Mouse (Mus musculus) CH12F3 (cell line): Measurements from ENCODE around the gene Cd63.

Source experiments
- in situ Hi-C: fragments of 300-500 bp; cut with MboI; formaldehyde crosslinking; loops from 2 replicates; pipeline ENCODE4 v1.14.3; 2020; ENCODE audit warnings: low sequenced_read_pairs

The Cd63 gene

GRCm38 (mm10) chr10:128902409-128902988, 1.7 kb downstream of the Cd63 start:
- in situ Hi-C loops, result no loop called here

- in situ Hi-C loops, result no loop called here
Measured at GRCm38 (mm10) chr10:128904812-128905211, 4.0 kb downstream of the Cd63 start.

GRCm38 (mm10) chr10:128908778-128909448, 8.1 kb downstream of the Cd63 start:
- in situ Hi-C loops, result no loop called here

- in situ Hi-C loops, result no loop called here
Measured at GRCm38 (mm10) chr10:128909567-128910028, 8.8 kb downstream of the Cd63 start.

GRCm38 (mm10) chr10:128910066-128910841, 9.5 kb downstream of the Cd63 start:
- in situ Hi-C loops, result no loop called here

GRCm38 (mm10) chr10:128911430-128911829, 10.6 kb downstream of the Cd63 start:
- in situ Hi-C loops, result no loop called here

- in situ Hi-C loops, result no loop called here
Measured at GRCm38 (mm10) chr10:128912268-128912667, 11.5 kb downstream of the Cd63 start.

GRCm38 (mm10) chr10:128912791-128913190, 12.0 kb downstream of the Cd63 start:
- in situ Hi-C loops, result no loop called here

GRCm38 (mm10) chr10:128913219-128913618, 12.4 kb downstream of the Cd63 start:
- in situ Hi-C loops, result no loop called here

- in situ Hi-C loops, result no loop called here
Measured at GRCm38 (mm10) chr10:128913696-128914095, 12.9 kb downstream of the Cd63 start.

- in situ Hi-C loops, result no loop called here
Measured at GRCm38 (mm10) chr10:128915550-128915949, 14.8 kb downstream of the Cd63 start.

- in situ Hi-C loops, result no loop called here
Measured at GRCm38 (mm10) chr10:128916665-128917064, 15.9 kb downstream of the Cd63 start.

- in situ Hi-C loops, result no loop called here
Measured at GRCm38 (mm10) chr10:128917400-128917799, 16.6 kb downstream of the Cd63 start.

- in situ Hi-C loops, result no loop called here
Measured at GRCm38 (mm10) chr10:128918246-128918645, 17.5 kb downstream of the Cd63 start.

GRCm38 (mm10) chr10:128919203-128919631, 18.4 kb downstream of the Cd63 start:
- in situ Hi-C loops, result no loop called here

GRCm38 (mm10) chr10:128919966-128920365, 19.2 kb downstream of the Cd63 start:
- in situ Hi-C loops, result no loop called here

- in situ Hi-C loops, result no loop called here
Measured at GRCm38 (mm10) chr10:128920736-128921161, 20.0 kb downstream of the Cd63 start.

GRCm38 (mm10) chr10:128921251-128921650, 20.5 kb downstream of the Cd63 start:
- in situ Hi-C loops, result no loop called here

GRCm38 (mm10) chr10:128921883-128922821, 21.4 kb downstream of the Cd63 start:
- in situ Hi-C loops, result no loop called here

- in situ Hi-C loops, result no loop called here
Measured at GRCm38 (mm10) chr10:128922822-128923012, 21.9 kb downstream of the Cd63 start, which contains the start of gene Rdh5. Rdh5 (minus strand) TSS chr10:128922888.
